Mouse (Mus musculus): ENCODE results near the gene Plxna4. TPM values are rescaled to one million over a fixed set of nuclear protein-coding genes. Genes with fewer than 3 reads are reported as not detected.

The Plxna4 gene
- polyA plus RNA-seq, 1 experiment from 2014 or later = 2.3 TPM

- Histone ChIP-seq H3K4me3 (replicated peaks) (no peak overlapping the region), H3K9me3 (no peaks in the 10 kb centered on the region), H3K9ac (no peak overlapping the region), H3K36me3 (no peaks in the 10 kb centered on the region), H3K27ac (no peak overlapping the region), H3K27me3 (replicated peaks) (no peaks in the 10 kb centered on the region), H3K4me1 (replicated peaks) (no peaks in the 10 kb centered on the region), H3K4me2 (replicated peaks) (no peak overlapping the region)
- ATAC-seq = no peak
- 47% methylated on average over 1 of the region's 1 CpGs for WGBS
Observed at GRCm38 (mm10) chr6:32202664-32203192, 385.3 kb downstream of the Plxna4 start.

- Histone ChIP-seq H3K27me3 (replicated peaks) (no peaks in the 10 kb centered on the region), H3K36me3 (no peaks in the 10 kb centered on the region), H3K4me3 (replicated peaks) (no peak overlapping the region), H3K27ac (no peak overlapping the region), H3K9me3 (no peaks in the 10 kb centered on the region), H3K4me2 (replicated peaks) (no peak overlapping the region), H3K4me1 (replicated peaks) (no peaks in the 10 kb centered on the region), H3K9ac (no peak overlapping the region)
- no peak for ATAC-seq
Observed at GRCm38 (mm10) chr6:32201506-32201905, 386.5 kb downstream of the Plxna4 start.

- 54% methylated on average over 2 of the region's 2 CpGs for WGBS
- Histone ChIP-seq H3K4me3 (replicated peaks) (no peak overlapping the region), H3K4me1 (replicated peaks) (no peaks in the 10 kb centered on the region), H3K9ac (no peak overlapping the region), H3K27ac (no peak overlapping the region), H3K4me2 (replicated peaks) (no peak overlapping the region), H3K27me3 (replicated peaks) (no peaks in the 10 kb centered on the region), H3K9me3 (no peaks in the 10 kb centered on the region), H3K36me3 (no peaks in the 10 kb centered on the region)
- no peak for ATAC-seq
Observed at GRCm38 (mm10) chr6:32199616-32200015, 388.4 kb downstream of the Plxna4 start.

- no peaks in the 10 kb centered on the region for H3K27me3 ChIP-seq (replicated peaks)
- ATAC-seq = no peak
- H3K4me2 ChIP-seq (replicated peaks) = no peak overlapping the region
- no peaks in the 10 kb centered on the region for H3K36me3 ChIP-seq
- H3K4me3 ChIP-seq (replicated peaks) = no peak overlapping the region
- no peaks in the 10 kb centered on the region for H3K4me1 ChIP-seq (replicated peaks)
- H3K9ac ChIP-seq = no peak overlapping the region
- WGBS = 88% methylated on average over 9 of the region's 9 CpGs
- no peaks in the 10 kb centered on the region for H3K9me3 ChIP-seq
- H3K27ac ChIP-seq = no peak overlapping the region
Observed at GRCm38 (mm10) chr6:32196913-32197312, 391.1 kb downstream of the Plxna4 start.

GRCm38 (mm10) chr6:32193046-32193445 lies 394.9 kb downstream of the Plxna4 start:
- no peak for ATAC-seq
- 87% methylated on average over 2 of the region's 2 CpGs for WGBS
- Histone ChIP-seq H3K27me3 (replicated peaks) (no peaks in the 10 kb centered on the region), H3K9ac (no peak overlapping the region), H3K9me3 (no peaks in the 10 kb centered on the region), H3K4me1 (replicated peaks) (no peaks in the 10 kb centered on the region), H3K4me2 (replicated peaks) (no peak overlapping the region), H3K4me3 (replicated peaks) (no peak overlapping the region), H3K27ac (no peak overlapping the region), H3K36me3 (no peaks in the 10 kb centered on the region)

- H3K9me3 ChIP-seq = no peaks in the 10 kb centered on the region
- no peak overlapping the region for H3K4me2 ChIP-seq (replicated peaks)
- 93% methylated on average over 4 of the region's 4 CpGs for WGBS
- no peaks in the 10 kb centered on the region for H3K27me3 ChIP-seq (replicated peaks)
- no peak overlapping the region for H3K9ac ChIP-seq
- no peak overlapping the region for H3K27ac ChIP-seq
- no peak for ATAC-seq
- H3K4me3 ChIP-seq (replicated peaks) = no peak overlapping the region
- H3K4me1 ChIP-seq (replicated peaks) = no peaks in the 10 kb centered on the region
- no peaks in the 10 kb centered on the region for H3K36me3 ChIP-seq
Observed at GRCm38 (mm10) chr6:32184402-32184985, 403.5 kb downstream of the Plxna4 start.

GRCm38 (mm10) chr6:32183651-32184185 lies 404.3 kb downstream of the Plxna4 start:
- no peak overlapping the region for H3K4me2 ChIP-seq (replicated peaks)
- H3K9me3 ChIP-seq = no peaks in the 10 kb centered on the region
- H3K36me3 ChIP-seq = no peaks in the 10 kb centered on the region
- H3K4me1 ChIP-seq (replicated peaks) = no peaks in the 10 kb centered on the region
- no peak overlapping the region for H3K4me3 ChIP-seq (replicated peaks)
- no peak overlapping the region for H3K27ac ChIP-seq
- H3K27me3 ChIP-seq (replicated peaks) = no peaks in the 10 kb centered on the region
- no peak for ATAC-seq
- no peak overlapping the region for H3K9ac ChIP-seq
- 70% methylated on average over 6 of the region's 6 CpGs for WGBS

GRCm38 (mm10) chr6:32180012-32180358 lies 408.0 kb downstream of the Plxna4 start:
- H3K4me2 ChIP-seq (replicated peaks) = no peak overlapping the region
- H3K4me1 ChIP-seq (replicated peaks) = no peaks in the 10 kb centered on the region
- H3K27ac ChIP-seq = no peak overlapping the region
- ATAC-seq = no peak
- 84% methylated on average over 5 of the region's 5 CpGs for WGBS
- H3K27me3 ChIP-seq (replicated peaks) = no peaks in the 10 kb centered on the region
- no peaks in the 10 kb centered on the region for H3K36me3 ChIP-seq
- H3K9me3 ChIP-seq = no peaks in the 10 kb centered on the region
- H3K9ac ChIP-seq = no peak overlapping the region
- no peak overlapping the region for H3K4me3 ChIP-seq (replicated peaks)

GRCm38 (mm10) chr6:32179346-32180011 lies 408.5 kb downstream of the Plxna4 start:
- 86% methylated on average over 2 of the region's 2 CpGs for WGBS
- no peak for ATAC-seq

GRCm38 (mm10) chr6:32177905-32178304 lies 410.1 kb downstream of the Plxna4 start:
- Histone ChIP-seq H3K27ac (no peak overlapping the region), H3K4me2 (replicated peaks) (no peak overlapping the region), H3K4me1 (replicated peaks) (no peaks in the 10 kb centered on the region), H3K4me3 (replicated peaks) (no peak overlapping the region), H3K27me3 (replicated peaks) (no peaks in the 10 kb centered on the region), H3K9me3 (no peaks in the 10 kb centered on the region), H3K9ac (no peak overlapping the region), H3K36me3 (no peaks in the 10 kb centered on the region)
- WGBS = 77% methylated on average over 3 of the region's 3 CpGs
- no peak for ATAC-seq

More at GRCm38 (mm10) chr6:32179346-32180011, 408.5 kb downstream of the Plxna4 start:
- no peaks in the 10 kb centered on the region for H3K36me3 ChIP-seq
- H3K9me3 ChIP-seq = no peaks in the 10 kb centered on the region
- H3K4me2 ChIP-seq (replicated peaks) = no peak overlapping the region
- no peaks in the 10 kb centered on the region for H3K27me3 ChIP-seq (replicated peaks)
- no peak overlapping the region for H3K4me3 ChIP-seq (replicated peaks)
- no peaks in the 10 kb centered on the region for H3K4me1 ChIP-seq (replicated peaks)
- H3K27ac ChIP-seq = no peak overlapping the region
- no peak overlapping the region for H3K9ac ChIP-seq

GRCm38 (mm10) chr6:32167725-32168124 lies 420.3 kb downstream of the Plxna4 start:
- H3K9me3 ChIP-seq = no peaks in the 10 kb centered on the region
- H3K27me3 ChIP-seq (replicated peaks) = no peaks in the 10 kb centered on the region
- H3K4me2 ChIP-seq (replicated peaks) = no peak overlapping the region
- no peaks in the 10 kb centered on the region for H3K36me3 ChIP-seq
- WGBS = 52% methylated on average over 1 of the region's 1 CpGs
- ATAC-seq = no peak
- H3K4me3 ChIP-seq (replicated peaks) = no peak overlapping the region
- no peak overlapping the region for H3K27ac ChIP-seq
- H3K4me1 ChIP-seq (replicated peaks) = no peaks in the 10 kb centered on the region
- no peak overlapping the region for H3K9ac ChIP-seq

GRCm38 (mm10) chr6:32160370-32160769 lies 427.6 kb downstream of the Plxna4 start:
- 64% methylated on average over 2 of the region's 2 CpGs for WGBS

GRCm38 (mm10) chr6:32159931-32160330 lies 428.1 kb downstream of the Plxna4 start:
- no peak for ATAC-seq
- 35% methylated on average over 4 of the region's 4 CpGs for WGBS
- H3K36me3 ChIP-seq = no peaks in the 10 kb centered on the region

More at GRCm38 (mm10) chr6:32160370-32160769, 427.6 kb downstream of the Plxna4 start:
- no peaks in the 10 kb centered on the region for H3K27me3 ChIP-seq (replicated peaks)
- no peak overlapping the region for H3K27ac ChIP-seq
- no peak for ATAC-seq
- H3K9me3 ChIP-seq = no peaks in the 10 kb centered on the region
- no peak overlapping the region for H3K9ac ChIP-seq
- no peaks in the 10 kb centered on the region for H3K36me3 ChIP-seq
- no peak overlapping the region for H3K4me3 ChIP-seq (replicated peaks)
- H3K4me2 ChIP-seq (replicated peaks) = no peak overlapping the region
- no peaks in the 10 kb centered on the region for H3K4me1 ChIP-seq (replicated peaks)

More at GRCm38 (mm10) chr6:32159931-32160330, 428.1 kb downstream of the Plxna4 start:
- Histone ChIP-seq H3K27ac (no peak overlapping the region), H3K4me3 (replicated peaks) (no peak overlapping the region), H3K4me2 (replicated peaks) (no peak overlapping the region), H3K4me1 (replicated peaks) (no peaks in the 10 kb centered on the region), H3K9ac (no peak overlapping the region), H3K9me3 (no peaks in the 10 kb centered on the region), H3K27me3 (replicated peaks) (no peaks in the 10 kb centered on the region)

Data from intestine, embryonic 15.5 days (tissue).